Mouse (Mus musculus): Measurements from ENCODE around the gene Fnbp1.

- TF ChIP-seq CTCF (IDR thresholded peaks at IDR 0.05; ENCODE audit: low read depth) = no peak
- no peak for TF ChIP-seq EP300 (optimal IDR thresholded peaks at IDR 0.05)
These were observed 87.9 kb downstream of the Fnbp1 start for GRCm38 (mm10) chr2:31053851-31054340.
